Mouse (Mus musculus) hindbrain, embryonic 13.5 days (tissue): ENCODE data around the gene Il1a. TPM values are rescaled to one million over a fixed set of nuclear protein-coding genes. Genes with fewer than 3 reads are reported as not detected.

Source experiments
- ATAC-seq: fragments of 200-750 bp; cut with Nextera tagmentation; 2 replicates; pipeline ENCODE4 v1.8.0; 2017; ENCODE audit warnings: moderate TSS enrichment; ENCODE audit not compliant: low FRiP score
- H3K27ac ChIP-seq: fragments of 300-500 bp; sonication (generic); 2 replicates; pipeline ENCODE4 v1.5.1; 2015; ENCODE audit warnings: inconsistent platforms, mild to moderate bottlenecking, moderate library complexity
- H3K27me3 ChIP-seq: fragments of 300-500 bp; sonication (generic); 2 replicates; pipeline ENCODE4 v1.6.1; 2015; ENCODE audit warnings: mild to moderate bottlenecking, inconsistent platforms
- H3K36me3 ChIP-seq: fragments of 300-500 bp; sonication (generic); 2 replicates; pipeline ENCODE4 v1.6.1; 2015; ENCODE audit warnings: mild to moderate bottlenecking, inconsistent platforms
- H3K4me1 ChIP-seq: fragments of 300-500 bp; sonication (generic); replicated peaks from 2 replicates; pipeline ENCODE4 v1.6.1; 2015; ENCODE audit warnings: inconsistent platforms
- H3K4me2 ChIP-seq: fragments of 300-500 bp; sonication (generic); 2 replicates; pipeline ENCODE4 v1.6.1; 2015; ENCODE audit warnings: inconsistent platforms, mild to moderate bottlenecking, moderate library complexity
- H3K4me3 ChIP-seq: fragments of 300-500 bp; sonication (generic); 2 replicates; pipeline ENCODE4 v1.5.1; 2015; ENCODE audit warnings: mild to moderate bottlenecking, inconsistent platforms
- H3K9ac ChIP-seq: fragments of 300-500 bp; sonication (generic); 2 replicates; pipeline ENCODE4 v1.6.1; 2015; ENCODE audit warnings: mild to moderate bottlenecking, inconsistent platforms
- H3K9me3 ChIP-seq: fragments of 300-500 bp; sonication (generic); 2 replicates; pipeline ENCODE4 v1.6.1; 2016; ENCODE audit warnings: inconsistent platforms
- WGBS: fragments of 180-500 bp; shearing (Covaris S2); methylation state at CpG from one replicate; pipeline ENCODE4 v1.1.7; 2015; 5-methylcytosine and 5-hydroxymethylcytosine counted together
- polyA plus RNA-seq: library from polyadenylated mRNA; unstranded; fragments of >200 nt; fragmentation: Nextera tagmentation; extraction: Ambion mirVana; gene quantifications from 2 replicates; pipeline ENCODE4 v1.2.1, GENCODE M21; 2015

Gene Il1a
- polyA plus RNA-seq, 1 experiment from 2014 or later = 0.43 TPM

- H3K27ac ChIP-seq = no peak overlapping the region
- no peaks in the 10 kb centered on the region for H3K27me3 ChIP-seq
- WGBS = 72% methylated on average over 3 of the region's 3 CpGs
- H3K4me1 ChIP-seq = peaks cover 4% of the 10 kb centered on the region; the same call in 1 of the 2 replicates
- ATAC-seq = no peak
- no peaks in the 10 kb centered on the region for H3K9me3 ChIP-seq
- no peak overlapping the region for H3K4me2 ChIP-seq
- H3K4me3 ChIP-seq = no peak overlapping the region
- no peaks in the 10 kb centered on the region for H3K36me3 ChIP-seq
- no peak overlapping the region for H3K9ac ChIP-seq
These were observed 49.1 kb downstream of the Il1a start for GRCm38 (mm10) chr2:129260646-129261045.

DNA sequence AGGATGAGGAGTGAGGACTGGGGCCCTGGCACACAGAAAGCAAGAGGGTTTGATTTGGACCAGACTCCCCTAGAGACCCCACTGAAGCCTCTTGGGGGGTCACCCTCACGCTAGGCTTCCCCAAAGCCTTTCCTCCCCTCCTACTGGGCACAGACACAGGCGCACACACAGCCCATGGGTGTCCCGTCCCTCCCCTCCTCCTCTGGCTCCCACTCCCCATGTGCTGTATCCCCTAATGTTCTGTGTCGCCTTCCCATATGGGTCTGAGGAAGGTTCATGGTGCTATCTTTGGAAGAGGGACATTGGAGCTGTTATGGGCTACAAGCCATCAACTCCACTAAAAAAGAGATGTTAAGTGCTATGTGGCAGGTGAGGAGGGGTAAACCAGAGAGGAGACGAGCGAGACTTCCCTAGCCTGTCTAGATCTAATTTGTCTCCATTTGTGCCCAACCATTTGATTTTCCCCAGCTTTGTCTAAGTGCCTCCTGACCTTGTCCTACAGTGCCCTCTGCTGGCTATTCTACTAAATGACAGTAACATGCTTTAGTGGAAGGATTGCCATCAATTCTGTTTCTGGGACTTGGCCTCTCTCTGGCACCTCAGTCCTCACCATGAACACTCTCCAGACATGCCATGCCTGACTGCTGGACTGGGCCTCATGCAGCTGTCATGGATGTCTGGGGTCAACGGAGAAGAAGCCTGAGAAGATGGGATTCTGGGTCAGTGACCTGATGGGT lies 51.1 kb downstream of the Il1a start:
- 36% methylated on average over 7 of the region's 7 CpGs for WGBS
- H3K4me1 ChIP-seq = peaks cover 4% of the 10 kb centered on the region; the same call in 1 of the 2 replicates
- peak overlapping the region; percentile 36; the same call in 1 of the 2 replicates for H3K4me2 ChIP-seq
- H3K27ac ChIP-seq = no peak overlapping the region
- H3K9me3 ChIP-seq = no peaks in the 10 kb centered on the region
- H3K36me3 ChIP-seq = no peaks in the 10 kb centered on the region
- no peak overlapping the region for H3K4me3 ChIP-seq
- H3K27me3 ChIP-seq = no peaks in the 10 kb centered on the region
- peak; percentile 82 for ATAC-seq
- H3K9ac ChIP-seq = peak overlapping the region; percentile 49; the same call in 1 of the 2 replicates

GRCm38 (mm10) chr2:129258056-129258455 lies 51.7 kb downstream of the Il1a start:
- Histone ChIP-seq H3K27ac (no peak overlapping the region), H3K36me3 (no peaks in the 10 kb centered on the region), H3K27me3 (no peaks in the 10 kb centered on the region), H3K4me2 (no peak overlapping the region), H3K9me3 (no peaks in the 10 kb centered on the region), H3K4me3 (no peak overlapping the region), H3K4me1 (peaks cover 4% of the 10 kb centered on the region; the same call in 1 of the 2 replicates), H3K9ac (no peak overlapping the region; the same call in 1 of the 2 replicates)
- WGBS = 96% methylated on average over 3 of the region's 3 CpGs
- ATAC-seq = no peak; the same call in 1 of the 2 replicates

GRCm38 (mm10) chr2:129256006-129256405 lies 53.8 kb downstream of the Il1a start:
- H3K27me3 ChIP-seq = no peaks in the 10 kb centered on the region
- no peak overlapping the region for H3K4me2 ChIP-seq
- H3K27ac ChIP-seq = no peak overlapping the region
- no peaks in the 10 kb centered on the region for H3K36me3 ChIP-seq
- no peak for ATAC-seq
- no peak overlapping the region for H3K4me3 ChIP-seq
- H3K4me1 ChIP-seq = peaks cover 4% of the 10 kb centered on the region; the same call in 1 of the 2 replicates
- WGBS = 75% methylated on average over 4 of the region's 4 CpGs
- no peaks in the 10 kb centered on the region for H3K9me3 ChIP-seq
- no peak overlapping the region for H3K9ac ChIP-seq

- no peak for ATAC-seq
- Histone ChIP-seq H3K9ac (no peak overlapping the region), H3K9me3 (no peaks in the 10 kb centered on the region), H3K4me2 (no peak overlapping the region), H3K27me3 (no peaks in the 10 kb centered on the region), H3K4me1 (peaks cover 4% of the 10 kb centered on the region; the same call in 1 of the 2 replicates), H3K27ac (no peak overlapping the region), H3K4me3 (no peak overlapping the region), H3K36me3 (no peaks in the 10 kb centered on the region)
- WGBS = 81% methylated on average over 2 of the region's 2 CpGs
These were observed 55.7 kb downstream of the Il1a start for GRCm38 (mm10) chr2:129254076-129254475.

DNA sequence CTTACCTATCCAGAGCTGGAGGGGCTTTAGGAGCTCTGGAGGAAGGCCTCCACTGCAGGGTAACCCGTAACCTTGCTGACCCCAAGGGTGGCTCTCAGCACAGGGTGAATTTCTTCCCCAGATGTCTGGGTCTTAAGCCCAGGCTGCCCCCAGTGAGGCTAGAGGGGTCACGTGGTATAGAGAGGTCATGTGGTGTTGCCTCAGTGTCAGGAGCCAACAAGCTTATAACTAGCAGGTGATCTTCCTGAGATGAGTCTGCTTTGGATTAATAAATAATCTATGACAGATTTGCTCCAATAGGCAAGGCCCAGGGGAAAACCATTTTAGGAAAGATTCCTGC lies 56.2 kb downstream of the Il1a start:
- no peak for ATAC-seq
- Histone ChIP-seq H3K9me3 (no peaks in the 10 kb centered on the region), H3K9ac (no peak overlapping the region), H3K36me3 (no peaks in the 10 kb centered on the region), H3K27ac (no peak overlapping the region), H3K27me3 (no peaks in the 10 kb centered on the region), H3K4me3 (no peak overlapping the region), H3K4me1 (peaks cover 4% of the 10 kb centered on the region; the same call in 1 of the 2 replicates), H3K4me2 (no peak overlapping the region)
- WGBS = 83% methylated on average over 2 of the region's 2 CpGs

DNA sequence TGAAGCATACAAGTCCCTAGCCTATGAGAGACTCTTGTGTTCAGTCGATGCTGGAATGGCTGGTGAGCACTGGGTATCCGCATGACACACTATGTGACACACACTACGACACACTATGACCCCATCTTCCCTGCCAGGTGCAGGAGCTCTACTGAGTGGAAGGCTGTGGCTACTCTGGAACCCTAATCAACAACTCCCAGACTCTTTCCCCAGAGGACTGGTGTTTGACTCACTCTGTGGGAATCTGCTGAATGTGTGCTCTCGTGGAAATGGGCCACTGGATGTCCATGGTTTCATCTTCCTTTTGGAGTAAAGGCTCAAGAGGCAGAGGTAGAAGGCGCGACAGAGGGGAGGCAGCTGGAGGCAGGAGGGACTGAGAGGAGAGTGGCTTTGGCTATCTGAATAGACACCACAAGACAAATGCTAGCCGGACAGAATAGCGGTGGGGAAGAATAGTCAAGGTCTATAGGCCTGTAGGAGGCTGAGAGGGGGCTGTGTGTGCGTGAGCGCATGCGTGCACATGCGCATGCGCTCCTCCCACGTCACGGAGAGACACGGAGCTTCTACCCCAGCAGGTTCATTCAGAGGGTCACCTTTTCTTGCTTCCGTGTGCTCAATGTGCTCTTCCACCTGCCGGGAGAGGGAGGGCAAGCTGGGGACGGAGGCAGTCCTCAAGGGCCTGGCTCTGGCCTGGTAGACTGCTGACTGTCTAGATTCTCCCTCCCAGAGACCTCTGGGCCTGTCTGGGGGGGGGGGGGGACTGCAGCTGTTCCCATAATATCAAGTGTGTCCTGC lies 56.7 kb downstream of the Il1a start:
- Histone ChIP-seq H3K9me3 (no peaks in the 10 kb centered on the region), H3K36me3 (no peaks in the 10 kb centered on the region), H3K4me3 (no peak overlapping the region), H3K4me1 (no peaks in the 10 kb centered on the region), H3K4me2 (no peak overlapping the region), H3K27ac (no peak overlapping the region), H3K27me3 (no peaks in the 10 kb centered on the region), H3K9ac (no peak overlapping the region)
- WGBS = 88% methylated on average over 19 of the region's 19 CpGs
- no peak for ATAC-seq

Other genes with a start within 250 kb of the Il1a start
- gene Ttl, start 244.0 kb downstream of the Il1a start, polyA plus RNA-seq = 33.0 and 33.8 TPM in 2 replicates
- 15.4 and 19.3 TPM in 2 replicates for gene Polr1b, start 209.0 kb downstream of the Il1a start, polyA plus RNA-seq
- 24.4 and 24.5 TPM in 2 replicates for gene Chchd5, start 180.3 kb downstream of the Il1a start, polyA plus RNA-seq
- 47.2 and 48.2 TPM in 2 replicates for gene Slc20a1, start 111.2 kb downstream of the Il1a start, polyA plus RNA-seq
- 10.1 and 11.1 TPM in 2 replicates for gene Ckap2l, start 12.8 kb downstream of the Il1a start, polyA plus RNA-seq
- gene Il1b, start 61.2 kb upstream of the Il1a start, polyA plus RNA-seq = 0.14 TPM in 1 of 2 replicates, not detected in the other
- not detected in 2 replicates for gene F830045P16Rik, start 226.6 kb upstream of the Il1a start, polyA plus RNA-seq